Mouse (Mus musculus): ENCODE results near the gene Card9. TPM values are rescaled to one million over a fixed set of nuclear protein-coding genes. Genes with fewer than 3 reads are reported as not detected.

Gene Card9
- polyA plus RNA-seq (2012; rRNA removed) = 2.8 and 2.9 TPM in 2 replicates

GRCm38 (mm10) chr2:26360772-26361171 lies at the start of gene Card9:
Card9 (minus strand) TSS chr2:26360918.

GRCm38 (mm10) chr2:26408515-26409356 lies 48.0 kb upstream of the Card9 start, which contains the start of gene Inpp5e:
Inpp5e (minus strand) TSS chr2:26409203.

GRCm38 (mm10) chr2:26389154-26389690 lies 28.5 kb upstream of the Card9 start, which contains the start of the genes Entr1 and Pmpca:
Entr1 (minus strand) TSS chr2:26389316.
Pmpca (plus strand) TSS chr2:26389339.

GRCm38 (mm10) chr2:26380131-26380771 lies 19.5 kb upstream of the Card9 start, which contains the start of gene Snapc4:
Snapc4 (minus strand) TSS chr2:26380653.

GRCm38 (mm10) chr2:26351358-26352290 lies 9.1 kb downstream of the Card9 start, which contains the start of gene Dnlz:
Dnlz (minus strand) TSS chr2:26352110.

GRCm38 (mm10) chr2:26315072-26315924 lies 45.4 kb downstream of the Card9 start, which contains the start of gene Gpsm1:
Gpsm1 (plus strand) TSS chr2:26315515.

Other genes with a start within 250 kb of the Card9 start
- gene Nacc2, start 237.7 kb downstream of the Card9 start, polyA plus RNA-seq (2012; rRNA removed) = 8.8 and 9.2 TPM in 2 replicates
- 1.4 and 3.3 TPM in 2 replicates for gene Lhx3, start 152.6 kb downstream of the Card9 start, polyA plus RNA-seq (2012; rRNA removed)
- gene Qsox2, start 123.4 kb downstream of the Card9 start, polyA plus RNA-seq (2012; rRNA removed) = 17.5 and 19.1 TPM in 2 replicates
- gene Ccdc187, start 66.4 kb downstream of the Card9 start, polyA plus RNA-seq (2012; rRNA removed) = 1.4 and 1.5 TPM in 2 replicates
- 142 and 150 TPM in 2 replicates for gene Gpsm1, start 45.4 kb downstream of the Card9 start, polyA plus RNA-seq (2012; rRNA removed)
- 28.7 and 32.5 TPM in 2 replicates for gene Dnlz, start 8.8 kb downstream of the Card9 start, polyA plus RNA-seq (2012; rRNA removed)
- 48.5 and 57.4 TPM in 2 replicates for gene Snapc4, start 19.7 kb upstream of the Card9 start, polyA plus RNA-seq (2012; rRNA removed)
- 267 and 269 TPM in 2 replicates for gene Entr1, start 28.4 kb upstream of the Card9 start, polyA plus RNA-seq (2012; rRNA removed)
- 124 and 130 TPM in 2 replicates for gene Pmpca, start 28.4 kb upstream of the Card9 start, polyA plus RNA-seq (2012; rRNA removed)
- 41.5 and 43.5 TPM in 2 replicates for gene Inpp5e, start 48.3 kb upstream of the Card9 start, polyA plus RNA-seq (2012; rRNA removed)
- gene Sec16a, start 84.3 kb upstream of the Card9 start, polyA plus RNA-seq (2012; rRNA removed) = 42.2 and 47.4 TPM in 2 replicates
- gene Notch1, start 155.7 kb upstream of the Card9 start, polyA plus RNA-seq (2012; rRNA removed) = 28.5 and 30.8 TPM in 2 replicates
- gene Egfl7, start 219.1 kb upstream of the Card9 start, polyA plus RNA-seq (2012; rRNA removed) = 166 and 196 TPM in 2 replicates
- not detected in 2 replicates for gene Gm20532, start 225.7 kb upstream of the Card9 start, polyA plus RNA-seq (2012; rRNA removed)
- gene Agpat2, start 243.5 kb upstream of the Card9 start, polyA plus RNA-seq (2012; rRNA removed) = 5.1 and 10.1 TPM in 2 replicates